Mouse (Mus musculus): ENCODE measurements around the gene Prkab1.

GRCm38 (mm10) chr5:115980537-115980936, 43.8 kb downstream of the Prkab1 start:
- no peak for TF ChIP-seq EP300 (IDR thresholded peaks at IDR 0.05; ENCODE audit: low read depth in 1 of 2, low read length in 2 of 2)
- no peak for TF ChIP-seq ZNF384 (IDR thresholded peaks at IDR 0.05; ENCODE audit: low read depth, low read length)
- no peak for TF ChIP-seq RAD21 (IDR thresholded peaks at IDR 0.05; ENCODE audit: low read depth, low read length)
- no peak for TF ChIP-seq NRF1 (IDR thresholded peaks at IDR 0.05; ENCODE audit: insufficient read depth, low read depth, low read length, poor library complexity, severe bottlenecking)
- TF ChIP-seq UBTF (IDR thresholded peaks at IDR 0.05; ENCODE audit: borderline replicate concordance, insufficient read depth, low read depth, low read length), result no peak
- TF ChIP-seq POLR2A (IDR thresholded peaks at IDR 0.05; ENCODE audit: control insufficient read depth in 1 of 2, insufficient read depth in 1 of 2, low read depth in 1 of 2, low read length in 2 of 2, poor library complexity in 1 of 2), result no peak
- TF ChIP-seq MYC (IDR thresholded peaks at IDR 0.05; ENCODE audit: low read depth, low read length), result no peak
- no peak for TF ChIP-seq MAFK (IDR thresholded peaks at IDR 0.05; ENCODE audit: borderline replicate concordance, low read depth, low read length)
